Comparison of ENCODE assay signal across 13 mouse cellular contexts in genomic region chr9:104321519-104321918, GRCm38 (mm10).
"Had no signal": no experiment of that assay in that cellular context is flagged by ENCODE, and none has a peak within 500 bp of the region (broad histone marks: within the 10 kb centered on the region; RNA-seq: fewer than 3 reads in every experiment).

No protein-coding gene starts in this region.

- DNase-seq: kidney, postnatal 25 days; liver; liver, embryonic 13.5 days; liver, postnatal 0 days; lung, postnatal 14 days; right cerebral cortex, adult 18-20 months; right cerebral cortex, postnatal 25 days; thymus, postnatal 4 days had no signal

- H3K27me3 ChIP-seq: limb, embryonic 12.5 days; liver, embryonic 13.5 days; lung, embryonic 15.5 days; midbrain, embryonic 15.5 days; neural tube, embryonic 15.5 days had no signal

- H3K27ac ChIP-seq: limb, embryonic 12.5 days; liver, embryonic 13.5 days; lung, embryonic 15.5 days; midbrain, embryonic 15.5 days; neural tube, embryonic 15.5 days had no signal

- H3K9me3 ChIP-seq: limb, embryonic 12.5 days; liver, embryonic 13.5 days; lung, embryonic 15.5 days; midbrain, embryonic 15.5 days; neural tube, embryonic 15.5 days had no signal

- H3K4me1 ChIP-seq: limb, embryonic 12.5 days; liver, embryonic 13.5 days; lung, embryonic 15.5 days; midbrain, embryonic 15.5 days; neural tube, embryonic 15.5 days had no signal

- H3K36me3 ChIP-seq: limb, embryonic 12.5 days; liver, embryonic 13.5 days; lung, embryonic 15.5 days; midbrain, embryonic 15.5 days; neural tube, embryonic 15.5 days had no signal

- H3K9ac ChIP-seq: limb, embryonic 12.5 days; liver, embryonic 13.5 days; liver, postnatal 0 days; lung, embryonic 15.5 days; midbrain, embryonic 15.5 days; neural tube, embryonic 15.5 days had no signal

- H3K4me3 ChIP-seq: limb, embryonic 12.5 days; liver, embryonic 13.5 days; lung, embryonic 15.5 days; midbrain, embryonic 15.5 days; neural tube, embryonic 15.5 days had no signal

- ATAC-seq: liver, postnatal 0 days; midbrain, embryonic 15.5 days had no signal

- H3K4me2 ChIP-seq: limb, embryonic 12.5 days; liver, embryonic 13.5 days; lung, embryonic 15.5 days; midbrain, embryonic 11.5 days; midbrain, embryonic 15.5 days; neural tube, embryonic 15.5 days had no signal
